Mouse (Mus musculus) erythroblast, embryonic 14.5 days (primary cell): ENCODE results near the gene Ccl22.

Experiments
- GATA1 ChIP-seq: IDR thresholded peaks from 2 replicates; pipeline ENCODE4 v1.6.1; 2012; ENCODE audit warnings: low read length, inconsistent platforms, mixed read lengths
- TAL1 ChIP-seq: IDR thresholded peaks from 3 replicates; pipeline ENCODE4 v1.6.1; 2012; ENCODE audit warnings: low read length, inconsistent platforms, mixed read lengths

GRCm38 (mm10) chr8:94754006-94754405 lies 8.6 kb downstream of the Ccl22 start:
- TF ChIP-seq TAL1: no peak
- TF ChIP-seq GATA1: no peak
